Mouse (Mus musculus) hindbrain, embryonic 12.5 days (tissue): ENCODE data around the gene Gm10762. TPM values are rescaled to one million over a fixed set of nuclear protein-coding genes. Genes with fewer than 3 reads are reported as not detected.
A peak's percentile ranks its signal among the peaks of the same experiment; 100 is the strongest.

Experiments used
- ATAC-seq: fragments of 200-750 bp; cut with Nextera tagmentation; 2 replicates; pipeline ENCODE4 v1.8.0; 2017; ENCODE audit warnings: moderate TSS enrichment; ENCODE audit not compliant: low FRiP score
- H3K27ac ChIP-seq: fragments of 300-500 bp; sonication (generic); 2 replicates; pipeline ENCODE4 v1.5.1; 2016; ENCODE audit warnings: mild to moderate bottlenecking
- H3K27me3 ChIP-seq: fragments of 300-500 bp; sonication (generic); 2 replicates; pipeline ENCODE4 v1.6.1; 2016; ENCODE audit warnings: mild to moderate bottlenecking
- H3K36me3 ChIP-seq: fragments of 300-500 bp; sonication (generic); 2 replicates; pipeline ENCODE4 v1.6.1; 2016; ENCODE audit warnings: mild to moderate bottlenecking
- H3K4me1 ChIP-seq: fragments of 300-500 bp; sonication (generic); 2 replicates; pipeline ENCODE4 v1.6.1; 2016
- H3K4me2 ChIP-seq: fragments of 300-500 bp; sonication (generic); replicated peaks from 2 replicates; pipeline ENCODE4 v1.6.1; 2016; ENCODE audit warnings: mild to moderate bottlenecking
- H3K4me3 ChIP-seq: fragments of 300-500 bp; sonication (generic); 2 replicates; pipeline ENCODE4 v1.5.1; 2016; ENCODE audit warnings: mild to moderate bottlenecking
- H3K9ac ChIP-seq: fragments of 300-500 bp; sonication (generic); 2 replicates; pipeline ENCODE4 v1.6.1; 2016; ENCODE audit warnings: mild to moderate bottlenecking, moderate library complexity
- H3K9me3 ChIP-seq: fragments of 300-500 bp; sonication (generic); replicated peaks from 2 replicates; pipeline ENCODE4 v1.6.1; 2016; ENCODE audit warnings: mild to moderate bottlenecking
- WGBS: fragments of 180-500 bp; shearing (Covaris S2); methylation state at CpG from one replicate; pipeline ENCODE4 v1.1.7; 2016; 5-methylcytosine and 5-hydroxymethylcytosine counted together
- microRNA-seq: library from miRNA; unstranded; fragments of <30 nt; microRNA quantifications from one replicate; pipeline ENCODE4, GENCODE M21; 2017
- polyA plus RNA-seq: library from polyadenylated mRNA; unstranded; fragments of >200 nt; fragmentation: Nextera tagmentation; extraction: Ambion mirVana; gene quantifications from 2 replicates; pipeline ENCODE4 v1.2.1, GENCODE M21; 2016

Gm10762 gene
- polyA plus RNA-seq, 1 experiment from 2014 or later: 28.5 TPM

DNA sequence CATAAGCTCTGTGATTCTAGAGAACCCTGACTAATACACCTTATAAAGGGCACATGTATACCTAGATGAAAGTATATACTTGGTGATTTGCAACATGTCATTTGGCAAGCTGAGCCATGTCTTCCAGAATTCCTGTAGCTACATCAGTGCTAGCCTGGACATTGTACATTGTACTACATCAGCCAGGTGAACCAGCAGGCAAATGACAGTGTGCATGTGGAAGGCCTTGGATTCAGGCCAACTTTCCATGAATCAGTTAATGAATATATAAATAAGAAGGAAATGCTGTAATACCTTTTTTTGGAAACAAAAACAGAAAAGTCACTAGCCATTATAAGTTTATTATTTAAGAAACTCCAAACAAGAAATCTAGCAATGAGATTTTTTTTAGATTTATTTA lies 13.3 kb downstream of the Gm10762 start:
- no peaks in the 10 kb centered on the region for H3K27me3 ChIP-seq
- no peak for ATAC-seq
- no peak overlapping the region for H3K4me3 ChIP-seq
- no peaks in the 10 kb centered on the region for H3K4me1 ChIP-seq
- H3K9ac ChIP-seq: no peak overlapping the region
- H3K36me3 ChIP-seq: no peaks in the 10 kb centered on the region
- H3K4me2 ChIP-seq: no peak overlapping the region
- no peaks in the 10 kb centered on the region for H3K9me3 ChIP-seq
- no peak overlapping the region for H3K27ac ChIP-seq

DNA sequence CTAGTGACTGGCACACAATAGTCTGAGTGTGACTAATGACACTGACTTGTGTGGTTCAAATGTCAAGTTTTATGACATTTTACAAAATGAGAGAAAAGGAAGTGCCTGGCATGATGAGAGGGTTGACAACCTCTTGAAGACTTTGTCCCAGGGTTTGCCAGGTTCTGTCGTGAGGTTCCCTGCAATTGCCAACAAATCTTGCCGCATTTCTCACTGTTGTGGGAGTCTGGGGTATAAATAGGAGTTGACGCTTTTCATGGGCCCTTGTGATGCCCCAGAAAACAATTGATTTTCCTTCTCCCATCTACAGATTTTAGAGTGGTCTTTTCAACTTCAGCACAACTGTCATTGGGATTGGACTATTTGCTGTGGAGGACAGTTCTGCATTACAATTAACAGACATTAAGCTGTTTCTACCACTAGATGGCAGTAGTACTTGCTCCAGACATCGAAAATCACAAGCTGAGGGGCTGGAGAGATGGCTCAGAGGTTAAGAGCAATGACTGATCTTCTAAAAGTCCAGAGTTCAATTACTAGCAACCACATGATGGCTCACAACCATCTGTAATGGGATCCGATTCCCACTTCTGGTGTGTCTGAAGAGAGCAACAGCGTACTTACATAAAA lies 19.4 kb downstream of the Gm10762 start:
- peaks cover 4% of the 10 kb centered on the region; the same call in 1 of the 2 replicates for H3K27me3 ChIP-seq
- H3K4me2 ChIP-seq: no peak overlapping the region
- H3K4me3 ChIP-seq: no peak overlapping the region
- 39% methylated on average over 6 of the region's 6 CpGs for WGBS
- no peak overlapping the region for H3K27ac ChIP-seq
- no peak overlapping the region for H3K9ac ChIP-seq
- H3K4me1 ChIP-seq: no peaks in the 10 kb centered on the region
- H3K36me3 ChIP-seq: no peaks in the 10 kb centered on the region
- H3K9me3 ChIP-seq: no peaks in the 10 kb centered on the region
- ATAC-seq: no peak

DNA sequence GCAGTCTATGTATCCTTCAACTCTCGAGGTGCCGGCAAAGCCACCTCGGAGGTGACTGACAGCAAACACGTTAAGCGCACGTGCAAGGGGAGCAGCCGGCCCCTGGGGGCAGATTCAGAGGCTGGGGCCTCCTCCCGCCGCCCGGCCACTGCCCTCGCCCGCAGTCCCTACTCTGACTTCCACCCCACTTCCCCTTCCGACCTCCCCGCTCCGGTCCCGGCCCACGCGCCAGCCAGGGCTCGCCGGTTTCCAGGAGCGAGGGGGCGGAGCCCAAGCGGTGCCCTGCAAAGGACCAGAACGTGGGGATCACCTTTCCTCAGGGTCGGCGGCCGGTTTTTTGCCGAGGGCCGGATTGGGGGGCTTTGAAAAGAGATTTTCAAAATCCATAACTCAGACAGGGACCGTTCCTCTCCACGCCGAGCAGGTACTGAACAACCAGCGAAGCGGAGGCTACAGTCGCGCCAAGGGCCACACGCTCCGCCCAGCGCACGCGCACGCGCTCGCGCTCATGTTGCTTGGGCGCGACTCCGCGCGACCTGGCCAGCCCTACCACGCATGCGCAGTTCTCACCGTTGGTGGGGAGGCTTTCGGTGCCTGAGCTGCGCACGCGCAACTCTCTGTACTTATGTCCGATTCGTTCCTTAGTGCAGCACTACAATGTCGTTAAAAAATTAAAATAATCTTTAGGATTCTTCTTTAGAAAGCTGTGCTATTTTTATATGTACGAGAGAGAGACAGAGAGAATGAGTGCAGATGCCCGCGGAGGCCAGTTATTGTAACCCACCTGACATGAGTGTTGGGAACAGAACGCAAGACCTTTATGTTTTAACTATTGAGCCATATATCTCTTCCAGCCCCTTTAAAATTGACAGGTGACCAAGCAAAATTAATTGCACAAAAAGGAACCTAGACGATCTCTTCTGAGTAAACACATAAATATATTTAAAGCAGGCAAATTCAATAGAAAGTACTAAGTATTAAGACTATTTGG lies 23.7 kb downstream of the Gm10762 start, which contains the start of gene Zc3h8:
TSS of gene Zc3h8 (minus strand) at position 540 of the 991 bp plus-strand sequence.
- ATAC-seq: peak; percentile 96
- peak within 1 kb of the TSS; percentile 74 for H3K4me3 ChIP-seq
- peaks cover 4% of the 10 kb centered on the region; the same call in 1 of the 2 replicates for H3K27me3 ChIP-seq
- H3K27ac ChIP-seq: peak within 1 kb of the TSS; percentile 86
- peaks cover 8% of the 10 kb centered on the region; the same call in 1 of the 2 replicates for H3K36me3 ChIP-seq
- WGBS: 2% methylated on average over 65 of the region's 65 CpGs
- no peaks in the 10 kb centered on the region for H3K9me3 ChIP-seq
- peak within 1 kb of the TSS; percentile 78 for H3K4me2 ChIP-seq
- H3K9ac ChIP-seq: peak within 1 kb of the TSS; percentile 77
- H3K4me1 ChIP-seq: no peaks in the 10 kb centered on the region

DNA sequence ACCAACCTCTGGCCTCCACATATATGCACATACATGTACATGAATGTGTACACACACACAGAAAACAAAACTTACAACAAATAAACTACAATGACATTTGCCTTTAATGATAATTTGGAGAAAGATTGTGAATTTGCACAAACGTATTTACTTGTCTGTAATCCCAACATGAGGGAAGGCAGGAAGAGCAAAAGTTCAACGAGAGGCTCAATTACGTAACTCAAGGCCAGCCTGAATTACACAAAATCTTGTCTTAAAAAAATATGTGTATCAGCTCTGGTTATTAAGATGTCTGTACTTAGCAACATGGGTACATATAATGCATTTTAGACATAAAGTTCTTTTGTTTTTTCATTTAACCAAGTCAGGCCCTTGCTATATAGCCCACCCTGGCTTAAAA lies 31.3 kb downstream of the Gm10762 start:
- Histone ChIP-seq H3K27ac (no peak overlapping the region), H3K9me3 (no peaks in the 10 kb centered on the region), H3K4me2 (no peak overlapping the region), H3K27me3 (no peaks in the 10 kb centered on the region), H3K36me3 (peaks cover 20% of the 10 kb centered on the region), H3K4me3 (no peak overlapping the region), H3K4me1 (no peaks in the 10 kb centered on the region), H3K9ac (no peak overlapping the region)
- no peak for ATAC-seq
- 92% methylated on average over 3 of the region's 3 CpGs for WGBS

DNA sequence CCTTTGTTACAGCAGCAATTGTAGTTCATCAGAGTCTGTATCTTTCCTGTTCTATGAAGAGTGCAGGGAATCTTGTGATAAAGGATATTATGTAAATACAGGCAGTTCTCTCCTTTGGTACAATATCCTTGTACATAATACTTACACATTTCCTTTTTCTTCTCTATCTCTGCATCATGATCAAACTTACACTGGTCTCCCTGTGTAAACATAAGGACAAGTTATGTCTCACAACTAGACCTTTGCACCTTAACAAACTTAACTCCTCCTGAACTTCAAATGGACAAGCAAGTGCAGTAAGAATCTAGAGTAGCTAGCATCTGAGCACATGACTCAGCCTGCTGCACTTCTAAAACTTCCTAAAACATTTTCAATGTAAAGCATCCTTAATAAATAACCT lies 36.8 kb downstream of the Gm10762 start:
- Histone ChIP-seq H3K27ac (no peak overlapping the region), H3K27me3 (no peaks in the 10 kb centered on the region), H3K36me3 (peaks cover 30% of the 10 kb centered on the region), H3K9ac (no peak overlapping the region), H3K9me3 (no peaks in the 10 kb centered on the region), H3K4me3 (no peak overlapping the region), H3K4me2 (no peak overlapping the region), H3K4me1 (no peaks in the 10 kb centered on the region)
- ATAC-seq: no peak

DNA sequence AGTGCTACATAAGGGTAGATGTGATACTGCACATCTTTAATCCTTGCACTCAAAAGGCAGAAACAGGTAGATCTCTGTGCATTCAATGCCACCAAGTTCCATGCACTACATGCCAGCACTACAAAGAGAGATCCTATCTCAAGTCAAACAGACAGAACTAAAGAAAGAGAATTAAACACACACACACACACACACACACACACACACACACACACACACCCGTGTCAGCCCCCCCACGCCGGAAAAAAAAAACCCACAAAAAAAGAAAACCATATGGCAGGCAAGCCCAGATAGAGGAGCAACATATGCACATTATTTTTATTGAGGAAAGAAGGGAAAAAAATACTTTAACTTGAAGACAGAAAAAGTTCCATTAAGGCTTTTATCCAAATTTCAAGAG lies 39.1 kb downstream of the Gm10762 start:
- no peak for ATAC-seq
- WGBS: 88% methylated on average over 3 of the region's 3 CpGs
- H3K36me3 ChIP-seq: peaks cover 31% of the 10 kb centered on the region

DNA sequence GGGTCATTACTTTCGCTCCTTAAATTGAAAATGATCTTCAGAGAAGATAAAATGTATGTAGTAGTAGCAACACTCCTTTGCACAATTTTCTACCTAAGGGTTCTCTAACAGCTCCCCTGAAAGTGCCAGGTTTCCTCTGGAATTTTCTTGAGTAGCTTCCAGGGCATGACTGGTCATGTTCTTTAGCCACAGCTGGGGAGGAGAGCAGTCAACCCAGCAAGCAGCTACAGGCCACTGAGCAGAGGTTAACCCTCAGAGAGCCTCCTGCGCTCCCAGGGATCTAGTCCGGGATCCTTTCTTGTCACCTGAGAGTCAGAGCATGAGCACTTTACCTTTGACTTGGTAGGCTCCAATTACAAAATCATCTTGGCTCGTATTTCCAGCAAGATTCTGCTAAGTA lies 42.7 kb downstream of the Gm10762 start:
- no peak overlapping the region for H3K27ac ChIP-seq
- 89% methylated on average over 4 of the region's 4 CpGs for WGBS
- no peaks in the 10 kb centered on the region for H3K9me3 ChIP-seq
- no peak overlapping the region for H3K4me2 ChIP-seq
- no peak overlapping the region for H3K9ac ChIP-seq
- H3K4me3 ChIP-seq: no peak overlapping the region
- H3K4me1 ChIP-seq: no peaks in the 10 kb centered on the region
- H3K36me3 ChIP-seq: peaks cover 22% of the 10 kb centered on the region
- no peaks in the 10 kb centered on the region for H3K27me3 ChIP-seq
- ATAC-seq: no peak

More for the DNA sequence above, 39.1 kb downstream of the Gm10762 start:
- H3K27me3 ChIP-seq: no peaks in the 10 kb centered on the region
- no peaks in the 10 kb centered on the region for H3K4me1 ChIP-seq
- no peak overlapping the region for H3K9ac ChIP-seq
- no peak overlapping the region for H3K27ac ChIP-seq
- no peaks in the 10 kb centered on the region for H3K9me3 ChIP-seq
- no peak overlapping the region for H3K4me2 ChIP-seq
- H3K4me3 ChIP-seq: no peak overlapping the region

Small RNA genes within 50 kb of the gene (microRNA-seq; reads per million reads assigned to microRNA genes)
- gene Gm22859: not detected

Other genes starting within 250 kb of the Gm10762 start
- 35.2 and 39.5 TPM in 2 replicates for gene Tmem87b, start 149.6 kb downstream of the Gm10762 start, polyA plus RNA-seq
- gene Fbln7, start 104.7 kb downstream of the Gm10762 start, polyA plus RNA-seq: 2.8 and 3.8 TPM in 2 replicates
- 8.8 and 9.0 TPM in 2 replicates for gene Zc3h8, start 23.6 kb downstream of the Gm10762 start, polyA plus RNA-seq
- 3.4 and 4.2 TPM in 2 replicates for gene Zc3h6, start 323 bp downstream of the Gm10762 start, polyA plus RNA-seq
- 0.52 and 0.59 TPM in 2 replicates for gene Vinac1, start 80.4 kb upstream of the Gm10762 start, polyA plus RNA-seq
- gene Ttl, start 98.2 kb upstream of the Gm10762 start, polyA plus RNA-seq: 23.4 and 24.1 TPM in 2 replicates
- gene Polr1b, start 133.3 kb upstream of the Gm10762 start, polyA plus RNA-seq: 23.5 and 25.4 TPM in 2 replicates
- gene Chchd5, start 162.0 kb upstream of the Gm10762 start, polyA plus RNA-seq: 22.3 and 24.6 TPM in 2 replicates
- gene Slc20a1, start 231.0 kb upstream of the Gm10762 start, polyA plus RNA-seq: 49.3 and 53.1 TPM in 2 replicates